Mouse (Mus musculus) embryonic fibroblast, embryonic 13.5 days (primary cell): ENCODE measurements around the gene 9430097D07Rik.

ENCODE experiments used
- CTCF ChIP-seq: IDR thresholded peaks from 2 replicates; pipeline ENCODE4 v1.5.1; 2011; ENCODE audit warnings: mild to moderate bottlenecking, control low read depth, low read length, moderate library complexity, borderline replicate concordance; ENCODE audit not compliant: insufficient read depth
- POLR2A ChIP-seq: IDR thresholded peaks from 2 replicates; pipeline ENCODE4 v1.6.1; 2011; ENCODE audit warnings: low read depth, mild to moderate bottlenecking, control low read depth, low read length, moderate library complexity

DNA sequence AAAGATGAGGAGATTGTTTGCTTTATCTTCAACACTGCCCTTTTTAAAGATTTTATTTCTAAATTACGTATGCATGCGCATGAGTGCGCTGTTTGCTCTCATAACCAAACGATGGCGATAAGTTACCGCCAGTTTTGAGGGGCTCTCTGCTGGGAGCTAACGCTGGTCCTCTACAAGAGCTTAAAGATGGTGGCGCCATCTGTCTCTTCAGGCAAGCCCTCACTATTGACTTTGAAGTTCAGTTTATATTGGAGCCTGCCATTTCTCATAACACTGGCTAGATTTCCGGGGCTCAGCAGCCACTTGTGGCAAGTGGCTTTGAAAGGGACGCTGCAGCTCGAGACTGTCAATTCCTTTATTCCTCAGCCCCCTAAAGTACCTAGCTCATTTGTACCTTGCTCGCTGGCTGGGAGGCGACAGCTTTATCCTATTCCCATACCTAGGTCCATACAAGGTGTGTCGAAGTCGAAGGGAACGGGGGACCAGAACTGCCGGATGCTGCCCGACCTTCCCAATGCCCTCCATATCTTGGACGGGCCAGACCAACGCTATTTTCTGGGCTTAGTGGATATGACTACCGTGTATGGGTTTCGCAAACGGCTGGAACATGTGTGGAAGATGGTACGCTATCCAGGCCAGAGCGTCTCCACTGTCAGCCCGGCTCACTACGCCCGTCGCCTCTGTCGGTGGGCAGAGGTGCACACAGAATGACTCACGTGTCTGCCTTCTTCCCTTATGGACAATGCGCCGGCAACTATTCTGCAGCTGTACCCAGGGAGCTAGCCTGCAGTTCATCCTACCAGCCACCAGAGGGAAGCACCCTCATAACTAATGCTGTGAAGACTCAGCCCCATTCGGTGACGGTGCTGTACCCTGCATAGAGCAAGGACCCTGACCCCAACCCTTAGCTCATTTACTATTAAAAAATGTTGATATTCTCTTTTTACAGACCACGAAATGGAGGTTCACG lies 7.6 kb upstream of the 9430097D07Rik start:
- TF ChIP-seq POLR2A (no peak; the same call in 1 of the 2 replicates), CTCF (peak; percentile 91)
